Mouse (Mus musculus): ENCODE measurements around the gene Defa31.
"Not testable (repeated sequence)": the region's sequence is repeated elsewhere in the genome, so short reads cannot be mapped to it uniquely, and the experiment has no call there.

The Defa31 gene

GRCm38 (mm10) chr8:21191314-21191713 lies at the start of gene Defa31:
Defa31 (plus strand) TSS chr8:21191614.
- not testable (repeated sequence) for DNase-seq (ENCODE audit: low spot score in 2 of 2)

GRCm38 (mm10) chr8:21161977-21162376 lies 29.4 kb upstream of the Defa31 start, which contains the start of gene Defa22:
Defa22 (plus strand) TSS chr8:21162277.
- not testable (repeated sequence) for DNase-seq (ENCODE audit: low spot score in 2 of 2)

GRCm38 (mm10) chr8:21201261-21201660 lies 9.8 kb downstream of the Defa31 start, which contains the start of gene Gm15293:
Gm15293 (plus strand) TSS chr8:21201561.
- not testable (repeated sequence) for DNase-seq (ENCODE audit: low spot score in 2 of 2)
